Mouse (Mus musculus): ENCODE measurements at regions not wholly inside any gene's neighbourhood (a gene's known extent, or its start where the extent isn't known, plus 50 kb on each side); places are given as distances from the start of the nearest gene placed in this dataset.
A peak's percentile ranks its signal among the peaks of the same experiment; 100 is the strongest.

DNA sequence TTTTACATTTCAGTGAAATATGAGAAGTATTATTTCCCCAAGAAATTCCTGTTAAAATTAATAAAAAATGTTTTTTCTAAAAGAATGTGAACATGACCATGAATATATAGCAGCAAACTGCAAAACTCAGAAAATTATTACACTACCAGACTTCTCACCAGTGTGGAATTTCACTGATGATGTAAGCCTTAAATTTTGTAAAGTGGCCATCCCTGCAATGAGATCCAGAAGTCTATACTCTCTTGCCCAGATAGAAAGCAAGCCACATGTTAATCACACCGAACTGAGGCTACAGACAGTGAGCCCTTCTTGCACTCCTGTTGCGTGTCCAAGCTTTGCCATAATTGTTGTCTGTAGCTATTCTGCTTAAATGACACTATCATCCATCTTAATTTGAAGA is 62.6 kb upstream of the P3h2 start:
- no peak for DNase-seq (ENCODE audit: low spot score)

DNA sequence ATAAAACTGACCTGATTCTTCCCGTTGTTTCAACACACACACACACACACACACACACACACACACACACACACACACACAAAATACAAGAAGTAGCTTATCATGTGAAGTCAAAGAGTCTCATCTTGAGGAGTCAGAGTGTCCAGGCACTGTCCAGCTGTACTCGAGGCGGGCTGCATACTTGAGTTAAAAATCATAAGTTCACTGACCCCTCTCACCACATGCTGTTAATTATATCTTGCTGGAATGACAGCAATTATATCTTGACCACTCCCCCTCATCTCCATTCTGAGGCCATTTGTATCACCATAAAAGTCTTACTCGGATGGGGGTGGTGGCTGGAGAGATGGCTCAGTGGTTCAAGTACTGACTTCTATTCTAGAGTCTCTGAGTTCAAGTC is 58.5 kb upstream of the P3h2 start:
- DNase-seq (ENCODE audit: low spot score) = no peak

DNA sequence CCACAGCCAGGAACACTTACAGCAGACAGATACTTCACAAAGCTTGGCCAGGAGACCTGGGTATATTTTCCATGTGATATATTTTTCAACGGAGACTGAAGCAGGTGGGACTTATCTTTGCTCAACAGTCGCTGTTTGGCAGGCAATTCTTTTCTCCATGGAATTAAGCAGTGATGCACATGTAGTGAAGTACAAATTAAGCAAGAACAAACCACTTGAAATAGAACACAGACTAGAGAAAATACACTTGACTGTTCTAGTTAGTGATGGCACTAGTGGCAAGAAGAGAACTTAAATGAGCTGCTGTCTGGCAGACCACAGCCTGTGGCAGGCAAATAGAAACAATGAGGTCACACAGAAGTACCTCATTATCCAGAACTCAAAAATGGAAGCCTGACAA is 57.8 kb upstream of the P3h2 start:
- peak; percentile 41 for DNase-seq (ENCODE audit: low spot score)

- no peak for DNase-seq (ENCODE audit: low spot score)
Measured at GRCm38 (mm10) chr16:26157606-26158005, 52.0 kb upstream of the P3h2 start.
